Mouse (Mus musculus): ENCODE data around the gene Cebpb. TPM values are rescaled to one million over a fixed set of nuclear protein-coding genes. Genes with fewer than 3 reads are reported as not detected.

The Cebpb gene
- polyA plus RNA-seq, 1 experiment from 2014 or later = 0.92 TPM

DNA sequence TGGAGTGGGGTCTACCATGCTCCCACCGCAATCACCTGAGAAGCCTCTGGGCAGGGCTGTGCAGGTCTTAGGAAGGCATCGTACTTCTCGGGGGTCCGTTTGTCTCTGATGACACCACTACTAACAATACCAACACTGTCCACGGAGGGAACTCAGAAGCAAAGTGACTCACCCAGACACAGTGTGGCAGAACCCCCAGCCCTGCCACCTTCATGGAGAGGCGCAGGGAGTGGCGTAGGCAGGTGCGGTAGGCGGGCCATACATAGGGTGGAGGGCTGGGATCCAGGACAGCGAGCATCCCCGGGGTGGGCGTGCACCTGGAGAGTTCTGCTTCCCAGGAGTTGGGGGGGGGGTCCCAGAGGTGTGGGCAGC lies 603 bp upstream of the Cebpb start:
- Histone ChIP-seq H3K27me3 (ENCODE audit: control insufficient read depth, insufficient read depth, low read length) (no peaks in the 10 kb centered on the region), H3K9ac (ENCODE audit: low read length) (peak overlapping the region; percentile 94), H3K4me3 (replicated peaks; ENCODE audit: low read length) (peak overlapping the region; percentile 80), H3K4me2 (ENCODE audit: low read depth, low read length) (peak overlapping the region; percentile 90), H3K9me3 (replicated peaks; ENCODE audit: control insufficient read depth, low read length) (no peaks in the 10 kb centered on the region), H3K27ac (ENCODE audit: low read length) (no peak overlapping the region; the same call in 1 of the 2 replicates), H3K36me3 (ENCODE audit: control insufficient read depth, insufficient read depth, low read length) (no peaks in the 10 kb centered on the region), H3K4me1 (ENCODE audit: control insufficient read depth, insufficient read depth, low read length) (peaks cover 22% of the 10 kb centered on the region)
- peak; percentile 14; the same call in 1 of the 2 replicates for ATAC-seq (ENCODE audit: insufficient read depth, low FRiP score)
- 18% methylated on average over 12 of the region's 12 CpGs for WGBS

- peak within 1 kb of the TSS; percentile 94 for H3K9ac ChIP-seq (ENCODE audit: low read length)
- peaks cover 22% of the 10 kb centered on the region for H3K4me1 ChIP-seq (ENCODE audit: control insufficient read depth, insufficient read depth, low read length)
- H3K27ac ChIP-seq (ENCODE audit: low read length) = peak within 1 kb of the TSS; percentile 90
- H3K27me3 ChIP-seq (ENCODE audit: control insufficient read depth, insufficient read depth, low read length) = no peaks in the 10 kb centered on the region
- no peaks in the 10 kb centered on the region for H3K36me3 ChIP-seq (ENCODE audit: control insufficient read depth, insufficient read depth, low read length)
- H3K4me3 ChIP-seq (replicated peaks; ENCODE audit: low read length) = peak within 1 kb of the TSS; percentile 80
- under 1% methylated on average over 90 of the region's 99 CpGs for WGBS
- peak within 1 kb of the TSS; percentile 90 for H3K4me2 ChIP-seq (ENCODE audit: low read depth, low read length)
- H3K9me3 ChIP-seq (replicated peaks; ENCODE audit: control insufficient read depth, low read length) = no peaks in the 10 kb centered on the region
- ATAC-seq (ENCODE audit: insufficient read depth, low FRiP score) = peak; percentile 18; the same call in 1 of the 2 replicates
Measured at GRCm38 (mm10) chr2:167689501-167690218, 945 bp downstream of the Cebpb start, which contains the start of gene Tmem189. Gene Tmem189, minus strand, starts transcription at chr2:167689822.

DNA sequence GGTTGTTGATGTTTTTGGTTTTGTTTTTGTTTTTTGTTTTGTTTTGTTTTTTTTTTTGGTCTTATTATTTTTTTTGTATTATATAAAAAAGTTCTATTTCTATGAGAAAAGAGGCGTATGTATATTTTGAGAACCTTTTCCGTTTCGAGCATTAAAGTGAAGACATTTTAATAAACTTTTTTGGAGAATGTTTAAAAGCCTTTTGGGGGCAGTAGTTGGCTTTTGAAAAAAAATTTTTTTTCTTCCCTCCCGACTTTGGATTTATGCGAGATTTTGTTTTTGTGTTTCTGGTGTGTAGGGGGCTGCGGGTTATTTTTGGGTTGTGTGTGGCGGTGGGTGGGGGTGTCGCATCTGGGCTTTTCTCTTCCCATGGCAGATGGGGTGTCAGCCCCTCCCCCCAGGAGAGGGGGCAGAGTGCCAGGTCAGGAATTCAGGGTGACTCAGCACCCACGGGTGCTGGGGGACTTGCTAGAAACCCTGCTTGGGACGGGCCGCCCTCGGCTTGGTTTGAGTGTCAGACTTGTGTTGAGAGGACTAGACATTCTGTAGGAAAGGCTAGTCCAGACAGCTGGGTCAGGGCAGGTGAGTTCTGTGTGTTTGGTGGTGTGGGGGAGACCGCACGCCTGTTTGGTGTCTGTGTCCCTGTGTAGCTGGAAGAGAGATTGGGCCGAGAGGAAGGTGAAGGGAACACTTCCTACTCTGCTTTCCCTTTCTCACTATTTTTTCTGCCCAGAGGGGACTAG lies 1.7 kb downstream of the Cebpb start:
- Histone ChIP-seq H3K9me3 (replicated peaks; ENCODE audit: control insufficient read depth, low read length) (no peaks in the 10 kb centered on the region), H3K4me2 (ENCODE audit: low read depth, low read length) (peak overlapping the region; percentile 90), H3K27me3 (ENCODE audit: control insufficient read depth, insufficient read depth, low read length) (no peaks in the 10 kb centered on the region), H3K4me1 (ENCODE audit: control insufficient read depth, insufficient read depth, low read length) (peaks cover 22% of the 10 kb centered on the region), H3K4me3 (replicated peaks; ENCODE audit: low read length) (peak overlapping the region; percentile 80), H3K36me3 (ENCODE audit: control insufficient read depth, insufficient read depth, low read length) (no peaks in the 10 kb centered on the region), H3K27ac (ENCODE audit: low read length) (peak overlapping the region; percentile 38; the same call in 1 of the 2 replicates), H3K9ac (ENCODE audit: low read length) (peak overlapping the region; percentile 94)
- WGBS = 44% methylated on average over 15 of the region's 15 CpGs
- no peak for ATAC-seq (ENCODE audit: insufficient read depth, low FRiP score)

GRCm38 (mm10) chr2:167690962-167691311 lies 2.2 kb downstream of the Cebpb start:
- Histone ChIP-seq H3K4me3 (replicated peaks; ENCODE audit: low read length) (peak overlapping the region; percentile 80), H3K4me1 (ENCODE audit: control insufficient read depth, insufficient read depth, low read length) (peaks cover 22% of the 10 kb centered on the region), H3K27me3 (ENCODE audit: control insufficient read depth, insufficient read depth, low read length) (no peaks in the 10 kb centered on the region), H3K27ac (ENCODE audit: low read length) (peak overlapping the region; percentile 38; the same call in 1 of the 2 replicates), H3K9ac (ENCODE audit: low read length) (peak overlapping the region; percentile 75), H3K4me2 (ENCODE audit: low read depth, low read length) (peak overlapping the region; percentile 90), H3K36me3 (ENCODE audit: control insufficient read depth, insufficient read depth, low read length) (no peaks in the 10 kb centered on the region), H3K9me3 (replicated peaks; ENCODE audit: control insufficient read depth, low read length) (no peaks in the 10 kb centered on the region)
- ATAC-seq (ENCODE audit: insufficient read depth, low FRiP score) = no peak
- 69% methylated on average over 12 of the region's 12 CpGs for WGBS

GRCm38 (mm10) chr2:167691410-167691809 lies 2.7 kb downstream of the Cebpb start:
- H3K27ac ChIP-seq (ENCODE audit: low read length) = peak overlapping the region; percentile 38; the same call in 1 of the 2 replicates
- no peaks in the 10 kb centered on the region for H3K9me3 ChIP-seq (replicated peaks; ENCODE audit: control insufficient read depth, low read length)
- H3K9ac ChIP-seq (ENCODE audit: low read length) = peak overlapping the region; percentile 75
- H3K36me3 ChIP-seq (ENCODE audit: control insufficient read depth, insufficient read depth, low read length) = no peaks in the 10 kb centered on the region
- 93% methylated on average over 6 of the region's 6 CpGs for WGBS
- peak overlapping the region; percentile 90 for H3K4me2 ChIP-seq (ENCODE audit: low read depth, low read length)
- H3K4me1 ChIP-seq (ENCODE audit: control insufficient read depth, insufficient read depth, low read length) = peaks cover 22% of the 10 kb centered on the region
- no peaks in the 10 kb centered on the region for H3K27me3 ChIP-seq (ENCODE audit: control insufficient read depth, insufficient read depth, low read length)
- ATAC-seq (ENCODE audit: insufficient read depth, low FRiP score) = no peak
- H3K4me3 ChIP-seq (replicated peaks; ENCODE audit: low read length) = peak overlapping the region; percentile 80

DNA sequence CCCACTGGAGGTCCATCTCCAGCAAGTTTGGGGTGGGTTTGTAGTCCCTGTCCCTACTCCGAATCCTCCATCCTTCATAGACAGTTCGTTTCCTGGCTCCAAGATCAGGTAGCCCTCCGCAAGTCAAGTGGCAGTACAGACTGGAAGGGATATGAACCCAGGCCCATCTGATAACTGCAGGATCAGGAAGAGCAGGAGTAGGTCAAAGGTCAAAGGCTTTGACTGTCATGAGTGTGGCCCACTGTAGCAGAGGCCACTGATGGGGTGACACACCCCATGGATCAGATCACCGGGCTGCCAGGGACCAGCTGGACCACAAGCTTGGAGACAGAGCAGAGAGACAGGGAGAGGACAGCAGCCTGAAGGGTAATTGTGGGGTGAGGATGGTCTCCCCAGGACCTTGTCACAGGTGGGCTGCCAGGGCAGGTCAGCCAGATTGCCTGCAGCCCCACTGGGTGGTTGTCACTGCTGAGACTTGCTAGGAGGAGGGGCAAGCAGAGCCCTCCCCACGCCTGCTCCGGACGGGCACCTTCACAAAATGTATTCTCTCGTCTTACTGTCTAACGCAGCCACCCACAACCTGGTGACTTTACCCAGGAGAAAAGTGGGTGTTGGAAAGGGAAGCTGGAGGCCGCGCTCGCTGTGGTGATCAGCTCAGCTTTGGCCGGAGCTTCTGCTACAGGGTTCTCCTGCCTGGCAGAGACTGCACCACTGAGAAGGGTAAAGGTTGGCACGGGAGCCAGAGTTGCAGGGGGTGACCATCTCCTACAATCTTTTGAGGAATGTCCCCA lies 3.4 kb downstream of the Cebpb start:
- 84% methylated on average over 14 of the region's 14 CpGs for WGBS
- Histone ChIP-seq H3K4me1 (ENCODE audit: control insufficient read depth, insufficient read depth, low read length) (peaks cover 22% of the 10 kb centered on the region), H3K4me3 (replicated peaks; ENCODE audit: low read length) (peak overlapping the region; percentile 80; the same call in 1 of the 2 replicates), H3K4me2 (ENCODE audit: low read depth, low read length) (peak overlapping the region; percentile 90), H3K27me3 (ENCODE audit: control insufficient read depth, insufficient read depth, low read length) (no peaks in the 10 kb centered on the region), H3K36me3 (ENCODE audit: control insufficient read depth, insufficient read depth, low read length) (no peaks in the 10 kb centered on the region), H3K9ac (ENCODE audit: low read length) (peak overlapping the region; percentile 75), H3K27ac (ENCODE audit: low read length) (no peak overlapping the region), H3K9me3 (replicated peaks; ENCODE audit: control insufficient read depth, low read length) (no peaks in the 10 kb centered on the region)
- ATAC-seq (ENCODE audit: insufficient read depth, low FRiP score) = no peak

DNA sequence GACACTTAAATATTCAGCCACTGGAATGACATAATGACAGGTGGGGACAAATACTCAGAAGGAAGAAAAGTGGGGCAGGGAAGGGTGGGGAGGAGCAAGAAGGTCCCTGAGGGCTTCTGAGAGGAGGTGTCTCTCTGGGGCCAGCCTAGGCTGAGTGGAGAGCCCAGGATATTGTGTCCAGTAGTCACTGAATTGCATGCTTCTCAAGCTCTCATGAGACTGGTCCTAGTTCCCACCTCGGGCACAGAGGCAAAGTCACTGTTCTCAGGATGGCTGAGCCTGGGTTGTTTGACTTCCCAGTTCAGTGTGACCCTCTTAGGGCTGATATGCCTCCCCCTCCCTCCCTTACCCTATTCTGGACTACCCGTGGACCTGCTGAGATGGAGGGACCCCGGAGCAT lies 4.1 kb downstream of the Cebpb start:
- Histone ChIP-seq H3K27me3 (ENCODE audit: control insufficient read depth, insufficient read depth, low read length) (no peaks in the 10 kb centered on the region), H3K4me3 (replicated peaks; ENCODE audit: low read length) (no peak overlapping the region), H3K9me3 (replicated peaks; ENCODE audit: control insufficient read depth, low read length) (no peaks in the 10 kb centered on the region), H3K9ac (ENCODE audit: low read length) (no peak overlapping the region), H3K27ac (ENCODE audit: low read length) (no peak overlapping the region), H3K4me2 (ENCODE audit: low read depth, low read length) (no peak overlapping the region), H3K4me1 (ENCODE audit: control insufficient read depth, insufficient read depth, low read length) (peaks cover 22% of the 10 kb centered on the region), H3K36me3 (ENCODE audit: control insufficient read depth, insufficient read depth, low read length) (no peaks in the 10 kb centered on the region)
- 57% methylated on average over 3 of the region's 3 CpGs for WGBS
- ATAC-seq (ENCODE audit: insufficient read depth, low FRiP score) = no peak

- no peaks in the 10 kb centered on the region for H3K36me3 ChIP-seq (ENCODE audit: control insufficient read depth, insufficient read depth, low read length)
- no peaks in the 10 kb centered on the region for H3K27me3 ChIP-seq (ENCODE audit: control insufficient read depth, insufficient read depth, low read length)
- no peak for ATAC-seq (ENCODE audit: insufficient read depth, low FRiP score)
- 84% methylated on average over 2 of the region's 2 CpGs for WGBS
- no peaks in the 10 kb centered on the region for H3K9me3 ChIP-seq (replicated peaks; ENCODE audit: control insufficient read depth, low read length)
- no peak overlapping the region for H3K4me2 ChIP-seq (ENCODE audit: low read depth, low read length)
- H3K4me1 ChIP-seq (ENCODE audit: control insufficient read depth, insufficient read depth, low read length) = peaks cover 16% of the 10 kb centered on the region
- no peak overlapping the region for H3K27ac ChIP-seq (ENCODE audit: low read length)
- H3K9ac ChIP-seq (ENCODE audit: low read length) = no peak overlapping the region
- H3K4me3 ChIP-seq (replicated peaks; ENCODE audit: low read length) = no peak overlapping the region
Measured at GRCm38 (mm10) chr2:167693540-167693939, 4.8 kb downstream of the Cebpb start.
